Comparison of ENCODE assay signal across 9 mouse cellular contexts in genomic region chr14:86307806-86308205, GRCm38 (mm10).
A peak's percentile ranks its signal among the peaks of the same experiment; 100 is the strongest.
DNase-seq lines count a peak whose midpoint lies in the region; TF ChIP-seq lines count a peak whose summit lies in the region.
"Had no signal": no experiment of that assay in that cellular context is flagged by ENCODE, and none has a peak within 500 bp of the region (broad histone marks: within the 10 kb centered on the region; RNA-seq: fewer than 3 reads in every experiment).

No protein-coding gene starts in this region.

- no peaks in the 10 kb centered on the region for H3K36me3 ChIP-seq in myocyte (ENCODE audit: control insufficient read depth, insufficient read depth)
- H3K36me3 ChIP-seq: embryonic facial prominence, embryonic 13.5 days had no signal

- H3K79me2 ChIP-seq in myocyte (ENCODE audit: control insufficient read depth, insufficient read depth) = no peaks in the 10 kb centered on the region

- H3K4me2 ChIP-seq in myocyte (ENCODE audit: low read depth) = no peak overlapping the region
- H3K4me2 ChIP-seq: embryonic facial prominence, embryonic 13.5 days had no signal

- DNase-seq in ES-CJ7 (ENCODE audit: low read depth, low spot score) (peak; percentile 33), R1 (ENCODE audit: low read depth, low spot score) (peak; percentile 26)
- peak; percentile 32 for DNase-seq in forelimb bud, embryonic 11.5 days (ENCODE audit: low read depth, low spot score)
- peak; percentile 46 for DNase-seq in kidney, adult 11 months
- DNase-seq in left cerebral cortex, postnatal 4 days = peak; percentile 75
- DNase-seq in thymus, postnatal 25 days = no peak
- no peak for DNase-seq in spleen, adult 12 weeks (ENCODE audit: low spot score)

- no peak for TF ChIP-seq POLR2A in myocyte (IDR thresholded peaks at IDR 0.05; ENCODE audit: insufficient read length, low read depth)

- H3K4me3 ChIP-seq in myocyte = no peak overlapping the region
- H3K4me3 ChIP-seq: embryonic facial prominence, embryonic 13.5 days had no signal

- intact Hi-C loops in left cerebral cortex, postnatal 4 days (cut with DNase I) = no loop called here

- no peak overlapping the region for H3ac ChIP-seq in myocyte (ENCODE audit: control insufficient read depth, insufficient read length)

- no peaks in the 10 kb centered on the region for H3K27me3 ChIP-seq in myocyte (ENCODE audit: control insufficient read depth, insufficient read depth, insufficient read length)
- H3K27me3 ChIP-seq: embryonic facial prominence, embryonic 13.5 days had no signal

TF ChIP-seq in myocyte, 11 proteins besides CTCF, POLR2A, EP300 and RAD21:
- TF ChIP-seq REST (IDR thresholded peaks at IDR 0.05; ENCODE audit: insufficient read depth, insufficient read length) (no peak), MYOG (IDR thresholded peaks at IDR 0.05; ENCODE audit: control insufficient read depth in 1 of 3, insufficient read depth in 1 of 3, insufficient read length in 2 of 3, low read depth in 2 of 3) (peak in 2 of 3 experiments; percentile 71 to 83), TCF12 (IDR thresholded peaks at IDR 0.05; ENCODE audit: insufficient read depth, poor library complexity, severe bottlenecking) (peak; percentile 40), TCF3 (IDR thresholded peaks at IDR 0.05; ENCODE audit: insufficient read length, low read depth) (peak; percentile 6), MYOD1 (IDR thresholded peaks at IDR 0.05; ENCODE audit: control insufficient read depth in 1 of 3, insufficient read length in 2 of 3, low read depth in 2 of 3) (peak in 2 of 3 experiments; percentile 91), SRF (IDR thresholded peaks at IDR 0.05; ENCODE audit: control insufficient read depth, insufficient read length, low read depth) (no peak)

Comparison
In these comparisons a context has a peak if more than half of its experiments do, and no peak if none do; other contexts are left out.
1. DNase-seq: peak in ES-CJ7 (single experiment), R1 (single experiment), forelimb bud, embryonic 11.5 days (single experiment), kidney, adult 11 months (single experiment) and left cerebral cortex, postnatal 4 days (single experiment); none in thymus, postnatal 25 days (single experiment) and spleen, adult 12 weeks (single experiment).